Mouse (Mus musculus) layer of hippocampus, adult 2 months (tissue): ENCODE results near the gene Sbf2. TPM values are rescaled to one million over a fixed set of nuclear protein-coding genes. Genes with fewer than 3 reads are reported as not detected.

Experiments
- DNase-seq, 2 experiments: peaks; one replicate each; pipeline ENCODE4 v3.0.0; 2022; ENCODE audit warnings: low spot score in 2 of 2
- H3K27ac ChIP-seq: fragments of 200-600 bp; 2 replicates; pipeline ENCODE4 v1.8.1; 2022
- H3K4me3 ChIP-seq: fragments of 200-600 bp; 2 replicates; pipeline ENCODE4 v1.8.1; 2022; ENCODE audit warnings: mild to moderate bottlenecking
- CTCF ChIP-seq: fragments of 200-600 bp; conservative IDR thresholded peaks from 2 replicates; pipeline ENCODE4 v1.8.1; 2022; ENCODE audit warnings: antibody characterized with exemption, mild to moderate bottlenecking, moderate library complexity
- total RNA-seq, 2 experiments: library from RNA; stranded (reverse); gene quantifications; 2 replicates each; pipeline ENCODE4 v1.2.3; 2021

Gene Sbf2
- total RNA-seq, 2 experiments from 2014 or later, result 69.8 to 78.0 TPM

- no peak for TF ChIP-seq CTCF
- no peak overlapping the region for H3K4me3 ChIP-seq
- DNase-seq, result no peak
- H3K27ac ChIP-seq, result no peak overlapping the region
Measured at GRCm38 (mm10) chr7:110321106-110321505, 293.6 kb downstream of the Sbf2 start.

GRCm38 (mm10) chr7:110318971-110319519, 295.7 kb downstream of the Sbf2 start:
- no peak for TF ChIP-seq CTCF
- Histone ChIP-seq H3K27ac (no peak overlapping the region), H3K4me3 (no peak overlapping the region)
- DNase-seq, result no peak

DNA sequence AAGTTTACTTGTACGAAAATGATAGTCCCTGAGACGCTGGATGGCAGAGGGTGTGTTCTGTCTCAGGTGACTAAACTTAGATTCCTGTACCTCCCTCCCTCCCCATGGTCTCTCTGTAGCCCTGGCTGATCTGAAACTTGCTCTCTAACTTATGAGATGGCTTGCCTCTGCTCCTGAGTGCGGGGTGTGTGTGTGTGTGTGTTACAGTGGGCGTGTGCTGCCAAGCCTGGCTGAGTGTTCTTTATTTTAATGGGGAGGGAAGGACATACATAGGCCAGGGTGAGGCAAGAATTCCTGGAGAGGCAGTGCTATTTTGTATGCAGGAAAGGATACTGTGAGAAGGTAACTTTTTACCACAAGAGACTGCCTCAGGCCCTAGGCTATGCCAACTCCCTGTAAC, 297.3 kb downstream of the Sbf2 start:
- H3K4me3 ChIP-seq, result no peak overlapping the region
- DNase-seq, result no peak
- no peak overlapping the region for H3K27ac ChIP-seq
- no peak for TF ChIP-seq CTCF

- H3K27ac ChIP-seq, result no peak overlapping the region
- no peak for DNase-seq
- TF ChIP-seq CTCF, result no peak
- H3K4me3 ChIP-seq, result no peak overlapping the region
Measured at GRCm38 (mm10) chr7:110315352-110315751, 299.4 kb downstream of the Sbf2 start.

- no peak overlapping the region for H3K27ac ChIP-seq
- no peak overlapping the region for H3K4me3 ChIP-seq
- no peak for TF ChIP-seq CTCF
- DNase-seq, result no peak
Measured at GRCm38 (mm10) chr7:110314401-110314890, 300.3 kb downstream of the Sbf2 start.

- no peak for TF ChIP-seq CTCF
- no peak for DNase-seq
- Histone ChIP-seq H3K27ac (no peak overlapping the region; the same call in 1 of the 2 replicates), H3K4me3 (no peak overlapping the region)
Measured at GRCm38 (mm10) chr7:110313392-110314055, 301.2 kb downstream of the Sbf2 start.

GRCm38 (mm10) chr7:110309246-110309645, 305.5 kb downstream of the Sbf2 start:
- Histone ChIP-seq H3K27ac (no peak overlapping the region), H3K4me3 (no peak overlapping the region)
- TF ChIP-seq CTCF, result no peak
- DNase-seq, result no peak

- no peak for TF ChIP-seq CTCF
- H3K27ac ChIP-seq, result no peak overlapping the region
- no peak for DNase-seq
- no peak overlapping the region for H3K4me3 ChIP-seq
Measured at GRCm38 (mm10) chr7:110307741-110308140, 307.0 kb downstream of the Sbf2 start.

DNA sequence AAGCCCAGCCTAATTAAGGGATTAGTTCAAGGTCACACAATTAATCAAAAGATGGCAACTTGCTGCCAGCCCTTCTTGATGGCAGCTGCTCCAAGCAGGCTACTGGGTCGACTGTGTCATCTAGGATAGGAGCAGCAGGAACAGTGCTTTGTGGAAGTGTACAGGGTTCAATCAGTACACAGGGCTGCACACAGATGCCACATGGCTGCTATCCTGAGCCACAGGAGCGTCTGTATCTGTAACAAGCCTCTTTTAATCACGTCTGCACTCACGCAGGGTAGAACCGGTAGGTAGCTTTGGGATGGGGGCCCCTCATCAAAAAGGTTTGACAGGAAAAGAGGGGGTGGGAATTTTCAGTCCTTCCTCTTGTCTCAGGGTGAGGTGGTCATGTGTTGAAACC, 308.4 kb downstream of the Sbf2 start:
- DNase-seq, result no peak
- no peak for TF ChIP-seq CTCF
- no peak overlapping the region for H3K4me3 ChIP-seq
- no peak overlapping the region for H3K27ac ChIP-seq

GRCm38 (mm10) chr7:110305486-110305885, 309.2 kb downstream of the Sbf2 start:
- no peak for TF ChIP-seq CTCF
- no peak for DNase-seq
- H3K27ac ChIP-seq, result no peak overlapping the region
- no peak overlapping the region for H3K4me3 ChIP-seq

DNA sequence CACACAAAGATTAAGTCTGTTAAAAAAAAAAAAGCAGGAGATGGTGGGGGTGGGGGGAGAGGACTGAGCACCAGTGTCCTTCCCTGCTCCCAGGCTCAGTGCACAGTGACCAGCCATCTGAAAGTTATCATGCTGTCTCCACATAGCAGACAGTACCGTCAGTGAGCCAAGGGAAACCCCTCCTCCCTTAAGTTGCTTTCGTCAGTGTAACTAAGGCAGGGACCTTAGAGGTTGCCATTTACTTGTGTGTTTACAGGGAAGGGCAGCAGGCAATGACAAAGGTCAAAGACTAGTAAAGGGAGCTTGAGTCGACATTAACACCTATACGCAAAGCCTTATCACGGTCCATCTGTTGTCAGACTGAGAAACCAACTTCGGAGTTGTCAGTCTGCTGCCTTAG, 311.8 kb downstream of the Sbf2 start:
- DNase-seq, result no peak
- Histone ChIP-seq H3K4me3 (no peak overlapping the region), H3K27ac (no peak overlapping the region)
- TF ChIP-seq CTCF, result no peak

DNA sequence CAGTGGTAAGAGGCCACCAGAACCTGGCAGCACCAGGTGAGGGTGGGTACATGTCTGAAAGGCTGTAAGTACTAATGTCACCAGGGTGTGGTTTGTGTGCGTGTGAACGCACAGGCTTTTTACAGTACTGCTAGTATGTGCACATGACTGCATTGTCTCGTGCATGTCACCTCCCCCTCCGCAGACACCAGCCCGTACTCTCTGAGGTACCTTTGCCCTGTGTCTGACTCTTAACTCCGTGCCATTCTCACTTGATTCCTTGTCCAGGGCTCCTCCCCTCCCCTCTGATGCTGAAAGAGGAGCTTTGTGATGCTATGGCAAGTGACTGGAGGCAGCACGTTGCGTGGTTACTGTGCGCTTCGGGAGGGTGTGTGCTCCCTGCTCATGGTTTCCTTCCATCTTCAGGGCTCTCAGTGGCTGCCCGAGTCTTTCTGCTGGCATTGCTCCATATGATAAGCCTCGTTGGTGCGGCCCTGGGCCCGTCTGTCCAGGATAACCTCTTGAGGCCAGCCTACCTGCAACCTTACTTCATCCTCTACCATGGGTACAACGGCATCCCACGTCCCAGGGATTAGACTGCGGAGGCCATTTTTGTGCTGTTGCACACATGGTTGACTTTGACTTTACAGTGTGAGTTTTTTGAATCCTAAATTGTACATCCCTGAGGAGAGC, 315.8 kb downstream of the Sbf2 start:
- no peak for DNase-seq
- Histone ChIP-seq H3K4me3 (no peak overlapping the region), H3K27ac (no peak overlapping the region)
- TF ChIP-seq CTCF, result no peak

GRCm38 (mm10) chr7:110298090-110298489, 316.6 kb downstream of the Sbf2 start:
- Histone ChIP-seq H3K4me3 (no peak overlapping the region), H3K27ac (no peak overlapping the region)
- no peak for TF ChIP-seq CTCF
- no peak for DNase-seq
